ENCODE assay signal across 7 mouse cellular contexts in genomic region chr5:21586763-21587162, GRCm38 (mm10). TPM values are rescaled to one million over a fixed set of nuclear protein-coding genes. Genes with fewer than 3 reads are reported as not detected.
DNase-seq lines count a peak whose midpoint lies in the region; ATAC-seq lines count a peak whose summit lies in the region.

No protein-coding gene starts in this region.

- H3K9me3 ChIP-seq in embryonic facial prominence, embryonic 10.5 days: no peaks in the 10 kb centered on the region

- 55% methylated on average over 6 of the region's 6 CpGs for WGBS in embryonic facial prominence, embryonic 10.5 days

- peak; percentile 90 for ATAC-seq in neutrophil, adult 5-6 weeks (ENCODE audit: extremely low read depth, insufficient number of reproducible peaks, low FRiP score, poor library complexity, severe bottlenecking)

- H3K4me3 ChIP-seq in embryonic facial prominence, embryonic 10.5 days: no peak overlapping the region

- intact Hi-C loops in left cerebral cortex, postnatal 14 days (cut with DNase I): loop anchor here (2.0 kb wide), 1 partner anchor 152 kb away; no protein-coding TSS in a partner anchor
- intact Hi-C loops in left cerebral cortex, postnatal 36 days (cut with DNase I): loop anchor here (5.0 kb wide), 2 partner anchors 154 to 324 kb away; no protein-coding TSS in a partner anchor

- no peaks in the 10 kb centered on the region for H3K36me3 ChIP-seq in embryonic facial prominence, embryonic 10.5 days (replicated peaks)

- H3K4me1 ChIP-seq in embryonic facial prominence, embryonic 10.5 days: no peaks in the 10 kb centered on the region

- DNase-seq in left cerebral cortex, postnatal 14 days (ENCODE audit: low spot score in 2 of 2): peak; percentile 41 to 53
- DNase-seq in left cerebral cortex, postnatal 36 days (ENCODE audit: low spot score in 2 of 2): no peak
- DNase-seq in ES-CJ7 (ENCODE audit: low read depth, low spot score) (peak; percentile 58), WW6 (ENCODE audit: low read depth, low spot score) (peak; percentile 29)
- DNase-seq in embryonic facial prominence, embryonic 10.5 days (ENCODE audit: low spot score): peak; percentile 50
- DNase-seq in kidney, postnatal 14 days: peak; percentile 36

- no peak overlapping the region for H3K27ac ChIP-seq in embryonic facial prominence, embryonic 10.5 days (replicated peaks)

- H3K27me3 ChIP-seq in embryonic facial prominence, embryonic 10.5 days (replicated peaks; ENCODE audit: low read depth, poor library complexity, severe bottlenecking): no peaks in the 10 kb centered on the region

RNA-seq across cellular contexts. Expression of gene Lrrc17, which starts 43.4 kb away (rescaled TPM):
- under 1 TPM; 0.55 to 0.64 TPM for total RNA-seq in left cerebral cortex, postnatal 14 days (2021)
- under 1 TPM; 0.42 to 0.43 TPM for total RNA-seq in left cerebral cortex, postnatal 36 days (2021)
- 12.9 and 15.9 TPM in 2 replicates for polyA plus RNA-seq in embryonic facial prominence, embryonic 10.5 days (2016; fragmentation: Nextera tagmentation; extraction: Ambion mirVana)
- not detected in 2 replicates for total RNA-seq in neutrophil, adult 5-6 weeks (2017)

RNA-seq across cellular contexts. Expression of gene Fbxl13, which starts 58.7 kb away (rescaled TPM):
- under 1 TPM; 0.33 to 0.36 TPM for total RNA-seq in left cerebral cortex, postnatal 14 days (2021)
- total RNA-seq in left cerebral cortex, postnatal 36 days (2021): under 1 TPM; 0.29 to 0.44 TPM
- polyA plus RNA-seq in embryonic facial prominence, embryonic 10.5 days (2016; fragmentation: Nextera tagmentation; extraction: Ambion mirVana): 0.09 and 0.28 TPM in 2 replicates
- not detected in 2 replicates for total RNA-seq in neutrophil, adult 5-6 weeks (2017)

RNA-seq across cellular contexts. Expression of gene Armc10, which starts 58.9 kb away (rescaled TPM):
- total RNA-seq in left cerebral cortex, postnatal 14 days (2021): 10 to 100 TPM; 20.4 to 22.1 TPM
- 10 to 100 TPM; 18.6 to 23.6 TPM for total RNA-seq in left cerebral cortex, postnatal 36 days (2021)
- 63.1 and 63.4 TPM in 2 replicates for polyA plus RNA-seq in embryonic facial prominence, embryonic 10.5 days (2016; fragmentation: Nextera tagmentation; extraction: Ambion mirVana)
- total RNA-seq in neutrophil, adult 5-6 weeks (2017): 39.9 and 42.7 TPM in 2 replicates

Comparison
In these comparisons a context has a peak if more than half of its experiments do, and no peak if none do; other contexts are left out.
1. DNase-seq: peak in left cerebral cortex, postnatal 14 days (2 of 2), ES-CJ7 (single experiment), WW6 (single experiment), embryonic facial prominence, embryonic 10.5 days (single experiment) and kidney, postnatal 14 days (single experiment); none in left cerebral cortex, postnatal 36 days (0 of 2).